Mouse (Mus musculus): ENCODE results near the gene Erc1. TPM values are rescaled to one million over a fixed set of nuclear protein-coding genes. Genes with fewer than 3 reads are reported as not detected.

Gene Erc1
- polyA plus RNA-seq, 1 experiment from 2014 or later, result 23.4 TPM

GRCm38 (mm10) chr6:119849348-119849709, 1.4 kb upstream of the Erc1 start:
- DNase-seq (ENCODE audit: low spot score) (no peak), ATAC-seq (ENCODE audit: low read depth) (no peak)
- Histone ChIP-seq H3K36me3 (ENCODE audit: control insufficient read depth, insufficient read depth, low read length) (no peaks in the 10 kb centered on the region), H3K4me1 (ENCODE audit: control insufficient read depth, insufficient read depth, low read length) (peaks cover 11% of the 10 kb centered on the region; the same call in 1 of the 2 replicates), H3K27me3 (replicated peaks; ENCODE audit: control insufficient read depth, insufficient read depth, low read length) (no peaks in the 10 kb centered on the region), H3K4me3 (ENCODE audit: low read depth, low read length) (peak overlapping the region; percentile 93; the same call in 1 of the 2 replicates), H3K27ac (replicated peaks; ENCODE audit: low read depth, low read length) (no peak overlapping the region), H3K9me3 (ENCODE audit: control insufficient read depth, low read length) (no peaks in the 10 kb centered on the region), H3K9ac (ENCODE audit: low read depth, low read length) (no peak overlapping the region), H3K4me2 (ENCODE audit: low read depth, low read length) (peak overlapping the region; percentile 83)
- 76% methylated on average over 3 of the region's 3 CpGs for WGBS

- H3K36me3 ChIP-seq (ENCODE audit: control insufficient read depth, insufficient read depth, low read length), result no peaks in the 10 kb centered on the region
- H3K4me1 ChIP-seq (ENCODE audit: control insufficient read depth, insufficient read depth, low read length), result peaks cover 11% of the 10 kb centered on the region; the same call in 1 of the 2 replicates
- WGBS, result 22% methylated on average over 13 of the region's 13 CpGs
- peak overlapping the region; percentile 93 for H3K4me3 ChIP-seq (ENCODE audit: low read depth, low read length)
- H3K27me3 ChIP-seq (replicated peaks; ENCODE audit: control insufficient read depth, insufficient read depth, low read length), result no peaks in the 10 kb centered on the region
- H3K4me2 ChIP-seq (ENCODE audit: low read depth, low read length), result peak overlapping the region; percentile 83
- DNase-seq (ENCODE audit: low spot score) (no peak), ATAC-seq (ENCODE audit: low read depth) (peak; percentile 8; the same call in 1 of the 2 replicates)
- H3K27ac ChIP-seq (replicated peaks; ENCODE audit: low read depth, low read length), result peak overlapping the region; percentile 97
- H3K9me3 ChIP-seq (ENCODE audit: control insufficient read depth, low read length), result no peaks in the 10 kb centered on the region
- H3K9ac ChIP-seq (ENCODE audit: low read depth, low read length), result peak overlapping the region; percentile 89
Measured at GRCm38 (mm10) chr6:119848696-119849347, 855 bp upstream of the Erc1 start.

- 1% methylated on average over 19 of the region's 40 CpGs for WGBS
- H3K9me3 ChIP-seq (ENCODE audit: control insufficient read depth, low read length), result no peaks in the 10 kb centered on the region
- no peaks in the 10 kb centered on the region for H3K27me3 ChIP-seq (replicated peaks; ENCODE audit: control insufficient read depth, insufficient read depth, low read length)
- ATAC-seq (ENCODE audit: low read depth) (no peak; the same call in 1 of the 2 replicates), DNase-seq (ENCODE audit: low spot score) (no peak)
- peak overlapping the region; percentile 83 for H3K4me2 ChIP-seq (ENCODE audit: low read depth, low read length)
- peak overlapping the region; percentile 89 for H3K9ac ChIP-seq (ENCODE audit: low read depth, low read length)
- H3K36me3 ChIP-seq (ENCODE audit: control insufficient read depth, insufficient read depth, low read length), result no peaks in the 10 kb centered on the region
- H3K27ac ChIP-seq (replicated peaks; ENCODE audit: low read depth, low read length), result peak overlapping the region; percentile 97
- H3K4me3 ChIP-seq (ENCODE audit: low read depth, low read length), result peak overlapping the region; percentile 93
- peaks cover 11% of the 10 kb centered on the region; the same call in 1 of the 2 replicates for H3K4me1 ChIP-seq (ENCODE audit: control insufficient read depth, insufficient read depth, low read length)
Measured at GRCm38 (mm10) chr6:119847518-119848033, 391 bp downstream of the Erc1 start.

- peak overlapping the region; percentile 89 for H3K9ac ChIP-seq (ENCODE audit: low read depth, low read length)
- WGBS, result 22% methylated on average over 11 of the region's 11 CpGs
- H3K36me3 ChIP-seq (ENCODE audit: control insufficient read depth, insufficient read depth, low read length), result no peaks in the 10 kb centered on the region
- peak overlapping the region; percentile 83 for H3K4me2 ChIP-seq (ENCODE audit: low read depth, low read length)
- H3K4me3 ChIP-seq (ENCODE audit: low read depth, low read length), result peak overlapping the region; percentile 93
- ATAC-seq (ENCODE audit: low read depth), result no peak
- no peak for DNase-seq (ENCODE audit: low spot score)
- peaks cover 11% of the 10 kb centered on the region; the same call in 1 of the 2 replicates for H3K4me1 ChIP-seq (ENCODE audit: control insufficient read depth, insufficient read depth, low read length)
- peak overlapping the region; percentile 97; the same call in 1 of the 2 replicates for H3K27ac ChIP-seq (replicated peaks; ENCODE audit: low read depth, low read length)
- H3K9me3 ChIP-seq (ENCODE audit: control insufficient read depth, low read length), result no peaks in the 10 kb centered on the region
- H3K27me3 ChIP-seq (replicated peaks; ENCODE audit: control insufficient read depth, insufficient read depth, low read length), result no peaks in the 10 kb centered on the region
Measured at GRCm38 (mm10) chr6:119846751-119847517, 1.0 kb downstream of the Erc1 start.

GRCm38 (mm10) chr6:119829951-119830350, 18.0 kb downstream of the Erc1 start:
- peaks cover under 1% of the 10 kb centered on the region; the same call in 1 of the 2 replicates for H3K36me3 ChIP-seq (ENCODE audit: control insufficient read depth, insufficient read depth, low read length)
- H3K4me1 ChIP-seq (ENCODE audit: control insufficient read depth, insufficient read depth, low read length), result no peaks in the 10 kb centered on the region
- DNase-seq (ENCODE audit: low spot score) (no peak), ATAC-seq (ENCODE audit: low read depth) (no peak)
- WGBS, result 80% methylated on average over 5 of the region's 5 CpGs
- H3K9ac ChIP-seq (ENCODE audit: low read depth, low read length), result no peak overlapping the region
- H3K4me3 ChIP-seq (ENCODE audit: low read depth, low read length), result no peak overlapping the region
- no peak overlapping the region for H3K27ac ChIP-seq (replicated peaks; ENCODE audit: low read depth, low read length)
- H3K4me2 ChIP-seq (ENCODE audit: low read depth, low read length), result no peak overlapping the region
- no peaks in the 10 kb centered on the region for H3K27me3 ChIP-seq (replicated peaks; ENCODE audit: control insufficient read depth, insufficient read depth, low read length)
- no peaks in the 10 kb centered on the region for H3K9me3 ChIP-seq (ENCODE audit: control insufficient read depth, low read length)

- Histone ChIP-seq H3K4me1 (ENCODE audit: control insufficient read depth, insufficient read depth, low read length) (no peaks in the 10 kb centered on the region), H3K27ac (replicated peaks; ENCODE audit: low read depth, low read length) (no peak overlapping the region), H3K27me3 (replicated peaks; ENCODE audit: control insufficient read depth, insufficient read depth, low read length) (no peaks in the 10 kb centered on the region), H3K4me3 (ENCODE audit: low read depth, low read length) (no peak overlapping the region), H3K9me3 (ENCODE audit: control insufficient read depth, low read length) (no peaks in the 10 kb centered on the region), H3K36me3 (ENCODE audit: control insufficient read depth, insufficient read depth, low read length) (peaks cover 18% of the 10 kb centered on the region), H3K4me2 (ENCODE audit: low read depth, low read length) (no peak overlapping the region), H3K9ac (ENCODE audit: low read depth, low read length) (no peak overlapping the region)
- WGBS, result 90% methylated on average over 1 of the region's 1 CpGs
- ATAC-seq (ENCODE audit: low read depth) (no peak), DNase-seq (ENCODE audit: low spot score) (no peak)
Measured at GRCm38 (mm10) chr6:119828165-119828564, 19.8 kb downstream of the Erc1 start.

- no peak overlapping the region for H3K27ac ChIP-seq (replicated peaks; ENCODE audit: low read depth, low read length)
- H3K4me3 ChIP-seq (ENCODE audit: low read depth, low read length), result no peak overlapping the region
- no peaks in the 10 kb centered on the region for H3K27me3 ChIP-seq (replicated peaks; ENCODE audit: control insufficient read depth, insufficient read depth, low read length)
- WGBS, result 82% methylated on average over 4 of the region's 4 CpGs
- ATAC-seq (ENCODE audit: low read depth) (no peak), DNase-seq (ENCODE audit: low spot score) (no peak)
- H3K4me1 ChIP-seq (ENCODE audit: control insufficient read depth, insufficient read depth, low read length), result no peaks in the 10 kb centered on the region
- peaks cover 22% of the 10 kb centered on the region for H3K36me3 ChIP-seq (ENCODE audit: control insufficient read depth, insufficient read depth, low read length)
- no peak overlapping the region for H3K4me2 ChIP-seq (ENCODE audit: low read depth, low read length)
- H3K9ac ChIP-seq (ENCODE audit: low read depth, low read length), result no peak overlapping the region
- no peaks in the 10 kb centered on the region for H3K9me3 ChIP-seq (ENCODE audit: control insufficient read depth, low read length)
Measured at GRCm38 (mm10) chr6:119826701-119827100, 21.3 kb downstream of the Erc1 start.

- no peak overlapping the region for H3K27ac ChIP-seq (replicated peaks; ENCODE audit: low read depth, low read length)
- 78% methylated on average over 1 of the region's 1 CpGs for WGBS
- H3K27me3 ChIP-seq (replicated peaks; ENCODE audit: control insufficient read depth, insufficient read depth, low read length), result no peaks in the 10 kb centered on the region
- H3K9me3 ChIP-seq (ENCODE audit: control insufficient read depth, low read length), result no peaks in the 10 kb centered on the region
- H3K9ac ChIP-seq (ENCODE audit: low read depth, low read length), result no peak overlapping the region
- H3K4me2 ChIP-seq (ENCODE audit: low read depth, low read length), result no peak overlapping the region
- H3K4me1 ChIP-seq (ENCODE audit: control insufficient read depth, insufficient read depth, low read length), result no peaks in the 10 kb centered on the region
- DNase-seq (ENCODE audit: low spot score) (no peak), ATAC-seq (ENCODE audit: low read depth) (no peak)
- peaks cover 31% of the 10 kb centered on the region for H3K36me3 ChIP-seq (ENCODE audit: control insufficient read depth, insufficient read depth, low read length)
- H3K4me3 ChIP-seq (ENCODE audit: low read depth, low read length), result no peak overlapping the region
Measured at GRCm38 (mm10) chr6:119822216-119822615, 25.8 kb downstream of the Erc1 start.

Measured in embryonic facial prominence, embryonic 14.5 days (tissue).